Mouse (Mus musculus) ovary, postnatal 36 days (tissue): Measurements from ENCODE around the gene Zbtb7a.

Source experiments
- DNase-seq: peaks from one replicate; pipeline ENCODE4 v3.0.0; 2022; ENCODE audit warnings: low spot score, mixed read lengths

Gene Zbtb7a

GRCm38 (mm10) chr10:81138821-81139528, 4.0 kb downstream of the Zbtb7a start:
- DNase-seq: no peak

GRCm38 (mm10) chr10:81139529-81139846, 4.5 kb downstream of the Zbtb7a start:
- DNase-seq: no peak

- no peak for DNase-seq
These were observed 5.0 kb downstream of the Zbtb7a start for GRCm38 (mm10) chr10:81140005-81140404.

GRCm38 (mm10) chr10:81140717-81141454, 5.9 kb downstream of the Zbtb7a start:
- no peak for DNase-seq

- DNase-seq: no peak
These were observed 6.6 kb downstream of the Zbtb7a start for GRCm38 (mm10) chr10:81141455-81142210.

GRCm38 (mm10) chr10:81142551-81142981, 7.5 kb downstream of the Zbtb7a start:
- DNase-seq: no peak

GRCm38 (mm10) chr10:81143157-81143633, 8.2 kb downstream of the Zbtb7a start:
- no peak for DNase-seq

- DNase-seq: no peak
These were observed 8.9 kb downstream of the Zbtb7a start for GRCm38 (mm10) chr10:81143845-81144437.

- DNase-seq: no peak
These were observed 9.6 kb downstream of the Zbtb7a start for GRCm38 (mm10) chr10:81144667-81145066.

GRCm38 (mm10) chr10:81145307-81145706, 10.3 kb downstream of the Zbtb7a start:
- DNase-seq: no peak

GRCm38 (mm10) chr10:81145778-81146177, 10.8 kb downstream of the Zbtb7a start:
- DNase-seq: no peak

- no peak for DNase-seq
These were observed 11.3 kb downstream of the Zbtb7a start for GRCm38 (mm10) chr10:81146296-81146695.

GRCm38 (mm10) chr10:81151261-81151660, 16.2 kb downstream of the Zbtb7a start:
- no peak for DNase-seq

- no peak for DNase-seq
These were observed 17.6 kb downstream of the Zbtb7a start for GRCm38 (mm10) chr10:81152609-81153008.

GRCm38 (mm10) chr10:81154313-81154712, 19.3 kb downstream of the Zbtb7a start:
- no peak for DNase-seq

GRCm38 (mm10) chr10:81154736-81155135, 19.7 kb downstream of the Zbtb7a start:
- no peak for DNase-seq

GRCm38 (mm10) chr10:81161602-81162317, 26.7 kb downstream of the Zbtb7a start:
- DNase-seq: no peak

GRCm38 (mm10) chr10:81162318-81162652, 27.3 kb downstream of the Zbtb7a start:
- DNase-seq: no peak

- DNase-seq: no peak
These were observed 30.1 kb downstream of the Zbtb7a start for GRCm38 (mm10) chr10:81165118-81165517.

GRCm38 (mm10) chr10:81167200-81168086, 32.4 kb downstream of the Zbtb7a start, which contains the start of gene Pias4:
Gene Pias4, minus strand, starts transcription at chr10:81167923.
- DNase-seq: peak; percentile 100

GRCm38 (mm10) chr10:81168087-81168431, 33.0 kb downstream of the Zbtb7a start:
- no peak for DNase-seq
